Mouse (Mus musculus) kidney, postnatal 36 days (tissue): ENCODE measurements around the gene Dnajc2.

Source experiments
- DNase-seq, 2 experiments: peaks; one replicate each; pipeline ENCODE4 v3.0.0; 2021 to 2022; ENCODE audit warnings: mixed read lengths in 2 of 2

The Dnajc2 gene

DNA sequence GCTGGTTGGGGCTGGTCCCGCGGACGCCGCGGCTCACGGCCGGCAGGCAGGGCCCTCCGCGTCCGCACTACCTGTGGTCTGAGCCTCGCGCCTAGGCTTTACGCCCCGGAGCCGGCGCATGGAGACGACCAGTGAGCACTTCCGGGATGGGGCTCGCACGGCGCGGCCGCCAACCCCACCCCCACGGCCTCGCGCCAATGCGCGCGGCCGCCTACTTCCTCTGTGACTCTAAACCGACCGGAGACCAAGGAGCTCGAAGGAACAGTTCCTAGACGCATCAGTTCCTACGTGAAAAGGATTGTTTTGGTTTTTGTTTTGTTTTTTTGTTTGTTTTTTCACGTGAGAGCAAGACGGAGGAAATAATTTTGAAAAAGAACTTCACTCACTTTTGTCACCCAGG, at the start of gene Dnajc2, which contains the start of gene Psmc2:
TSS of gene Dnajc2 (minus strand) at position 199 of the 400 bp plus-strand sequence.
TSS of gene Psmc2 (plus strand) at position 231 of the 400 bp plus-strand sequence.
- peak; percentile 93 to 94 for DNase-seq

DNA sequence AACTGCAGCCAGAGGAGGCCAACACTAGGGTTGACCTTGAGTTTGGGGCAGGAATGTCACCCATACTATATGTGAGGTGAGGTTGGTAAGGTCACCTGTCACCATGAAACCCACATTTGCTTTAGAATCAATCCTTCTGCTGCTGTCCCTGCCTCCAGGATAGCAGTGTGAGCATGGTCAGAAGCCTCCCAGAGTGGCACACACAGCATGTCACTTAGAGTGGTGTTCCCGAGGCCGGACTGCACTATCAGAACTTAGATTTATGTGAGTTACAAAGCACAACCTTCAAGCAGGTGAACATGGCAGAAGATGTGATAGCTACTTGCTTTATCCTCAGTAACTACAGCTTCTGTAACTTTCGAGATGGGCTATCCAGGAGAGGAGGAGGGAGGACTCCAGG, 46.7 kb upstream of the Dnajc2 start:
- DNase-seq, result no peak

- no peak for DNase-seq
Measured at GRCm38 (mm10) chr5:21828855-21829254, 43.8 kb upstream of the Dnajc2 start.

DNA sequence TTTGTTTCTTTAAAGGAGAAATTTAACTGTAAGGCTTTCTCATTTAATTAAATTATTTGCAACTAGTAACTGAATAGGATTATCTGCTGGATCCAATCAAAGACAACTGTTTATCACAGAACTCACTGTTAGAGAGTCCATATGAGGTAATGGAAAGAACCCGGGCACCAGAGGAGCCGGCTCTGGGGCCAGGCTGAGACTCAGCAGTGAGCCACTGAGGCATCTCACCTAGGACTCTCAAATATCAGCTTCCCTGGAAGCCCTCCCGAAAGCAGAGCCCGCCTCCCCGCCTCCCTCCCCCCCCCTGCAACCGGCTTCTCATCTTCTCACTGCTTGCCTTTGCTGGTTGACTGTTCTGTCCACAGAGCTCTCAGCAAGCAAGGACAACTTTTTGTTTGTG, 42.6 kb upstream of the Dnajc2 start:
- DNase-seq, result no peak

- DNase-seq, result no peak
Measured at GRCm38 (mm10) chr5:21826370-21826769, 41.3 kb upstream of the Dnajc2 start.

DNA sequence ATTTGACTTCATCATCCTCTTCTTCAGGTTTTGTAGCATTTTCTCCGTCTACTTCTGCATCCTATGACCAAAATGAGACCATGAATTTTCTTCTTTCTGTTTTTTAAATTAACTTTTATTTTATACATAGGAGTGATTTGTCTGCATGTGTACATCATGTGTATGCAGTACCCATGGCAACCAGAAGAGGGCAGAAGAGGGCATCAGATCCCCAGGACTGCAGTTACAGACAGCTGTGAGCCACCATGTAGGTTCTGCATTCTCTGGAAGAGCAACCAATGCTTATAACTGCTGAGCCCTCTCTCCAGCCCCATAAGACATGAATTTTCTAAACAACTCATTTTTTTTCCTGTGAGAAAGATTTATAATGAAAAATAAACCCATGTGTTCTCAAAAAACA, 28.9 kb upstream of the Dnajc2 start:
- DNase-seq, result peak; percentile 4 to 61

DNA sequence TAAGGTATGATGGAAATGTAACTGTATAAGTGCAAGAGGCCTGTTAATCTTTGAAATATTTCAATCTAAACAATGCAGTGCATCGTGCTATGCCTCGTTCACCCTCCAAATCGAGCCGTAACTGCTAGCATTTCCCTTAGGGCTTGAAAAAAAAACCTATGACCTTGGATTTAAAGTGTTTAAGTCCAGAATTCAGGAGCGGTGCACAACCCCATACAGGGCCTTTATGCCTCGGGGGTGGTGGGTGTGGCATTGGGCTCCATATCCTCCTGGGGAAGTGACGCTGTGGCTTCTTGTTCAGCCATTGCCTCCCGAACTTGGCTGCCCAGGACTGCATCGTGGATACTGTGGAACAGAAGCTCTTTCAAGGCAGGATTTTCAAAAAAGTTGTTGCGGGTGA, 25.9 kb upstream of the Dnajc2 start:
- DNase-seq, result no peak

- no peak for DNase-seq
Measured at GRCm38 (mm10) chr5:21804837-21805236, 19.8 kb upstream of the Dnajc2 start.

GRCm38 (mm10) chr5:21803691-21804188, 18.7 kb upstream of the Dnajc2 start:
- DNase-seq, result no peak

DNA sequence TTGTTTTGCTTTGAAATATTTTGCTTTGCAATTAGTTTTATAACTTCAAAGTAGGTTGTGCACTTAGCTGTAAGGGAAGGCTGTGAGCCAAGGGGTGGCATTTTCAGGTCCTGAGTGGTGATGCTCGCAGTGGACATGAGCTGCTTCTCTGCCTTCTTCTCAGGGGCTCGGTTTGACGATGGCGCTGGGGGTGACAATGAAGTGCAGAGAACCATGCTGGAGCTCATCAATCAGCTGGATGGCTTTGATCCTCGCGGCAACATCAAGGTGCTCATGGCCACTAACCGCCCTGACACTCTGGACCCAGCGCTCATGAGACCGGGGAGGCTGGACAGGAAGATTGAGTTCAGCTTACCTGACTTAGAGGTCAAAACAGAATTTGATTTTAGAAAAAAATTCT, 17.9 kb upstream of the Dnajc2 start:
- DNase-seq, result no peak

DNA sequence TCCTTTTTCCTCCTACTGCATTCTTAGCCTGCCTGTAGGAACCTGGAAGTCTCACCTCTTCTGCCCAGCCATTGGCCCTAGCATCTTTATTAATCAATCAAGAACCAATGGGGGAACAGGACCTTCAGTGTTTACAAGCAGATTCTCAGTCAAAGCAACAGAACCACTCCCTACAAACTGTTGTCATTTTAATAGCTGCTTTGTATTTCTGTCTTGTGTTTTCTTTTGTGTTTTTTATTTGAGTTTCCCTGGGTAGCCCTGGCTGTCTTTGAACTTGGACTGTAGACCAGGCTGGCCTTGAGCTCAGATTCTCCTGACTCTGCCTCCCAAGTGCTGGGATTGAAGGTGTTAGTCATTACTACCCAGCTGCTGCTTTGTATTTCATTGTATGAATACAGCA, 7.1 kb upstream of the Dnajc2 start:
- DNase-seq, result no peak

GRCm38 (mm10) chr5:21789061-21789460, 4.0 kb upstream of the Dnajc2 start:
- DNase-seq, result no peak

- DNase-seq, result no peak
Measured at GRCm38 (mm10) chr5:21787186-21788105, 2.4 kb upstream of the Dnajc2 start.

- DNase-seq, result peak; percentile 92 to 94
Measured at GRCm38 (mm10) chr5:21786258-21787185, 1.5 kb upstream of the Dnajc2 start.

DNA sequence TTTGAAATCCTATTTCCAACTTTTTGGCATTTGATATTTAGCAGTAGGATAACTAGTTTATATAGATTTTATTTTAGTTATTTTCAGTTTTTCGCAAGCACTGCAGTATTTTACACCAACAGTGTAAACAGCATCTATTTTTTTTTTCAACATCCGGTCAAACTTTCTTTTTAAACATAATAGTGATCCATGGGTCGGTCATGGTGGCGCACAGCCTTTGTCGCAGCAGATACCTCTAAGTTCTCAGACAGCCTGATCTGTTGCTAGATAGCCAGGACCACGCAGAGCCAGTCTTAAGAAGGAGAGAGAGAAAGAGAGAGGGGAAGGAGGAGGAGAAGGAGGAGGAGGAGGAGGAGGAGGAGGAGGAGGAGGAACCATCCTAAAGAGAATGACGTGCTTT, 725 bp upstream of the Dnajc2 start:
- DNase-seq, result no peak

DNA sequence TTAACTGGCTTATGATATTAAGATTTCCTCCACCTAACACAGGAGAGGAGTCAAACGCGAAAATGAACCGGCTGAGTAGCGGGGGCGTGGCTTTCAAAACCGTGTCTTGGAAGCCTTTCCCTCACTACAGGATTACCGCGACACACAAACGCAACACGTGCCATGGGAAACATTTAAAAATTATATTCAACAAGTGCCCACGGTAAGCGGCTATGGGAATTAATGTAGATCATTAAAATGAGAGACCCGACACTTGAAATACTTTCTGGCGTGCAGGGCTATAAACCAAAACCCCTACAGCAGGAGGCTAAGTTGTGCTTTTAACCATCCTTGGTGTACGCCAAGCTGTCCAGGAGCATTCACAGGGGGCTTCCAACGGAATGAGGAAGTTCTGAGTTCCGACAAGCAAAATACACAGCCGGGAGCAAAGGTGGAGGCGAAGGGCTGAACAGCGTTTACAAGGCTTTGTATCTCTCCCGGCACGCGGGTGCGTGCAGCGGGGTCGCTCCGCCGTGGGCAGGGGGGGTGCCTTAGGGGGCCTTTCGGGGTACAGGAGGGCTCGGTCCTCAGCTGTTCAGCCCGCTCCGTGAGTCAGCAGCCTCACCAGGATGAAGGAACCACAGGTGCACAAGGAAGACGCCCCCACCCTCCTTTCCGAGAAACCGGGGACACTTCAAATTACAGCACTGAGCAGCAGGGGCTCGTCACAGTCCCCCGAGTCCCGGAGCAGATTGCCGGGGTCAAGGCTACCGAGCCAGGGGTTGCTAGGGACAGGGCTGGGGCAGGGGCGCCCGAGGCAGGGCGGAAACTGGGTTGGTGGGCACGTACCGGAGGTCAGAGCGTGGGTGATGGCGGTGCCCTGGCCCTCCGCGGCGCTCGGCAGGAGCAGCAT, 644 bp downstream of the Dnajc2 start:
- DNase-seq, result peak; percentile 30 to 66

DNA sequence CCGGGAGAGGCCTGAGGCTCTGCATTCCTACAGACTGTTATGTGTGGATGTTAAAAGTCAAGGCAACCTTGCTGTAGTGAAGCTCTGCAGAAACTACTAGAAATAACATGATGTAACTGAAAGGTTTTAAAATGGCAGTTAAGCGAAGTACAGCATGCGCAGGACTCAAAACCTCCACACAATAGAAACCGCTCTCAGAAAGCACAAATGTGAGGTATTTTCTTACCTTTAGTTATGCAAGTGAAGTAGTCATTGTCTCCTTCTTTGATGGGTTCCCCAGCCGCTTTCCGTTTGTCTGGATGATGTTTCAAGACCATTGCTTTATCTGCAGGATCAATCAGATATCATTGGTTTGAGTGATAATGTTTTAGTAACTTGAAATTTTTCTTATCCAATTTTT, 8.6 kb downstream of the Dnajc2 start:
- DNase-seq, result no peak

- no peak for DNase-seq
Measured at GRCm38 (mm10) chr5:21769841-21770240, 15.2 kb downstream of the Dnajc2 start.

DNA sequence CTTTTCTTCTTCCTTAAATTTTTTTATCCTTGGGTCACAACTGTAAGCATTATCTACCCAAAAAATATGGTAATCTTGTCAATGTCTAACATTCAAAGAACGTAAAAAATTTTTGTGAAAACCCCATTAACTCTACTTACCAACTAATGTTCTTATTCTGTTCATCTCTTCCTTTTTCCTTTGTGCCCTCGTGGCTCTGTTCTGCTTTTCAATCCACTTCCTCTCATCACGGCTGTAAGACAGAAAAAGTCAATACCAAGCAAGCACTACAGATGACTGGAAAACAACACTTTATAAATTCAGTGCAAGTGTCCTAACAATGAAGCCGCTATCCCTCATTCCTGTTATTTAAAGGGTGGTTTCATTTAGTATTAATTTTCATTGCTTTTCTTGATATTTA, 16.5 kb downstream of the Dnajc2 start:
- DNase-seq, result no peak

DNA sequence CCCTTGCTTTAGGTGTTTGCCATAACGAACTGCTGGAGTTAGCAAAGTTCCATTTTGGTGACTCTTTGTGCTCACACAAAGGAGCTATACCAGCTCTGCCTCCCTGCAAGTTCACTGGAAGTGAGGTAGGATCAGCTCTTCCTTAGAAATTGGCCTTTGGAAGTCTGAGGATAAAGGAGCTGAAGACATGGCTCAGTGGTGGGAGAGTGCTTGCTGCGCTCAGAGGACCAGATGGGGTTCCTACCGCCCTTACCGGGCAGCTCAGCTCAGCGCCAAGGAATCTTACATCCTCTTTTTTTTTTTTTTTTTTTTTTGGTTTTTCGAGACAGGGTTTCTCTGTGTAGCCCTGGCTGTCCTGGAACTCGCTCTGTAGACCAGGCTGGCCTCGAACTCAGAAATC, 39.1 kb downstream of the Dnajc2 start:
- no peak for DNase-seq

GRCm38 (mm10) chr5:21744651-21745050, 40.4 kb downstream of the Dnajc2 start:
- no peak for DNase-seq

GRCm38 (mm10) chr5:21743606-21744005, 41.4 kb downstream of the Dnajc2 start:
- no peak for DNase-seq
